ENCODE assay signal across 12 mouse cellular contexts in the genomic region with DNA sequence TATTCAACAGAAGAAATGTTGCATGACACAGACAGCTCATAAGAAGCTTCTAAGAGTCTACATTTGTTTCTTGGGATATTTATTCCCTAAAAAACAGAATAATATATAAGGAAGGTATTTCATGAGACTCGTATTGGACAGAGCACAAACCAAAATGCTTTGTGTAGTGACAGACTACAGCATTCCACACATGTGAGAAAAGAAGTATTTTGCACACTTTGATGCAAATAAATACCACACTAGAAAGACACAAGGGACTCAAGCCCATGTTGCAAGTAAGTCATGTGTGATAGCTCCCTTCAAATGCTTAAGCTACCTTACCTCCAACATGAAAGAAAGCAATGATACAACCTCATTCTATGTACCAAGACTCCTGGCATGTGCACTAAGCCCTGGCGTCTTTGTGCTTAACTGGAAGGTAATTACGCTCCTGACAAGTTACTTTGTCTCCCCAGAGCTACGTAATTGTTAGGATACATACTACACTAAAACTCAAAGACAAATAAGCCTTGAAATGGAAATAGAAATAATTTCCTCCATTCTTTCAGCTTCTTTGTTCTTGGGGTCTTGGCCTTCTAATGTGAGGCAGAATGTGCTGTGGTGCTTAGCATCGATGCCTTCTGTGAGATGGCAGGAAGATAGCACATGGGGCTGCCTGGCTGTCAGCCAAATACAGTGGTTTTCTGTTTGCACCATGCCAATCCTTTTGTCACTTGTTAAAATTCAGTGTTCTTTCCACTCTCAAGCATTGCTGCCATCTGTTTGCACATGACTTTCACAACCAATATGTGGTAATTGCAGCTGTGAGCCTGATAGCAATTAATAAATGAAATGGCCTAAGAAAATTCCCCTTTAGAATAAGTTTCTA.
DNase-seq lines count a peak whose midpoint lies in the region; ATAC-seq and TF ChIP-seq lines count a peak whose summit lies in the region.
"Had no signal": no experiment of that assay in that cellular context is flagged by ENCODE, and none has a peak within 500 bp of the region (broad histone marks: within the 10 kb centered on the region; RNA-seq: fewer than 3 reads in every experiment).

No protein-coding gene starts in this region.

- H3K79me2 ChIP-seq in heart, adult 2 months (replicated peaks; ENCODE audit: control insufficient read depth, insufficient read depth, low read length) = no peaks in the 10 kb centered on the region

- no peak overlapping the region for H3K9ac ChIP-seq in midbrain, embryonic 12.5 days (replicated peaks)
- H3K9ac ChIP-seq in midbrain, embryonic 11.5 days (ENCODE audit: low read length) = no peak overlapping the region
- no peak overlapping the region for H3K9ac ChIP-seq in forebrain, embryonic 16.5 days (replicated peaks; ENCODE audit: low read depth, low read length)
- H3K9ac ChIP-seq in heart, adult 2 months (ENCODE audit: low read depth, low read length) = no peak overlapping the region
- H3K9ac ChIP-seq: embryonic facial prominence, embryonic 13.5 days; limb, embryonic 13.5 days had no signal

- TF ChIP-seq CTCF in heart, adult 2 months (IDR thresholded peaks at IDR 0.05) = no peak

- H3K4me1 ChIP-seq in midbrain, embryonic 12.5 days = no peaks in the 10 kb centered on the region
- H3K4me1 ChIP-seq in midbrain, embryonic 11.5 days (ENCODE audit: control insufficient read depth, insufficient read depth, low read length) = no peaks in the 10 kb centered on the region
- H3K4me1 ChIP-seq in forebrain, embryonic 16.5 days (replicated peaks; ENCODE audit: control insufficient read depth, insufficient read depth, low read length) = peaks cover 6% of the 10 kb centered on the region
- H3K4me1 ChIP-seq in heart, adult 2 months (ENCODE audit: control insufficient read depth, insufficient read depth, low read length) = no peaks in the 10 kb centered on the region
- H3K4me1 ChIP-seq: embryonic facial prominence, embryonic 13.5 days; heart, embryonic 10.5 days; limb, embryonic 13.5 days had no signal

- no peak for TF ChIP-seq EP300 in heart, adult 2 months (IDR thresholded peaks at IDR 0.05; ENCODE audit: insufficient read depth, low read depth, low read length)

- no peaks in the 10 kb centered on the region for H3K9me3 ChIP-seq in midbrain, embryonic 12.5 days
- no peaks in the 10 kb centered on the region for H3K9me3 ChIP-seq in midbrain, embryonic 11.5 days (ENCODE audit: control insufficient read depth, low read length)
- H3K9me3 ChIP-seq in forebrain, embryonic 16.5 days (ENCODE audit: control insufficient read depth, low read length) = no peaks in the 10 kb centered on the region
- H3K9me3 ChIP-seq: embryonic facial prominence, embryonic 13.5 days; G1E; heart, embryonic 10.5 days; limb, embryonic 13.5 days had no signal

- intact Hi-C loops in heart, adult 2 months (cut with DNase I) = no loop called here
- intact Hi-C loops in heart, postnatal 14 days (cut with DNase I) = no loop called here

- H3K27ac ChIP-seq in midbrain, embryonic 12.5 days (replicated peaks) = no peak overlapping the region
- no peak overlapping the region for H3K27ac ChIP-seq in midbrain, embryonic 11.5 days (ENCODE audit: low read depth, low read length)
- H3K27ac ChIP-seq in forebrain, embryonic 16.5 days (ENCODE audit: low read length) = peak overlapping the region; percentile 92
- no peak overlapping the region for H3K27ac ChIP-seq in heart, adult 2 months
- H3K27ac ChIP-seq: embryonic facial prominence, embryonic 13.5 days; heart, embryonic 10.5 days; limb, embryonic 13.5 days had no signal

- no peaks in the 10 kb centered on the region for H3K36me3 ChIP-seq in midbrain, embryonic 12.5 days
- no peaks in the 10 kb centered on the region for H3K36me3 ChIP-seq in midbrain, embryonic 11.5 days (ENCODE audit: control insufficient read depth, insufficient read depth, low read length)
- no peaks in the 10 kb centered on the region for H3K36me3 ChIP-seq in forebrain, embryonic 16.5 days (ENCODE audit: control insufficient read depth, insufficient read depth)
- H3K36me3 ChIP-seq in heart, adult 2 months (ENCODE audit: control insufficient read depth, insufficient read depth, low read length) = no peaks in the 10 kb centered on the region
- H3K36me3 ChIP-seq: embryonic facial prominence, embryonic 13.5 days; G1E; heart, embryonic 10.5 days; limb, embryonic 13.5 days had no signal

- TF ChIP-seq POLR2A in heart, adult 2 months (IDR thresholded peaks at IDR 0.05; ENCODE audit: insufficient read depth, low read depth, low read length) = no peak

- H3K27me3 ChIP-seq in midbrain, embryonic 12.5 days = no peaks in the 10 kb centered on the region
- H3K27me3 ChIP-seq in midbrain, embryonic 11.5 days (ENCODE audit: control insufficient read depth, insufficient read depth, low read length) = no peaks in the 10 kb centered on the region
- no peaks in the 10 kb centered on the region for H3K27me3 ChIP-seq in forebrain, embryonic 16.5 days (replicated peaks; ENCODE audit: control insufficient read depth, insufficient read depth, low read length)
- H3K27me3 ChIP-seq in heart, adult 2 months (ENCODE audit: control insufficient read depth, insufficient read depth, low read length) = no peaks in the 10 kb centered on the region
- H3K27me3 ChIP-seq: embryonic facial prominence, embryonic 13.5 days; limb, embryonic 13.5 days had no signal

- WGBS in midbrain, embryonic 12.5 days = 68% methylated on average over 5 of the region's 5 CpGs
- WGBS in midbrain, embryonic 11.5 days = 74% methylated on average over 5 of the region's 5 CpGs
- 12% methylated on average over 5 of the region's 5 CpGs for WGBS in forebrain, embryonic 16.5 days
- 67% methylated on average over 5 of the region's 5 CpGs for WGBS in heart, adult 2 months

- H3K4me3 ChIP-seq in midbrain, embryonic 12.5 days = no peak overlapping the region
- H3K4me3 ChIP-seq in midbrain, embryonic 11.5 days (ENCODE audit: low read depth, low read length) = no peak overlapping the region
- H3K4me3 ChIP-seq in forebrain, embryonic 16.5 days (replicated peaks; ENCODE audit: low read length) = no peak overlapping the region
- H3K4me3 ChIP-seq in heart, adult 2 months = no peak overlapping the region
- H3K4me3 ChIP-seq: embryonic facial prominence, embryonic 13.5 days; heart, embryonic 10.5 days; limb, embryonic 13.5 days had no signal

- DNase-seq in midbrain, embryonic 11.5 days (ENCODE audit: low spot score, missing footprints) = no peak
- DNase-seq in layer of hippocampus, postnatal 36 days = peak; percentile 61 to 68
- peak; percentile 45 for DNase-seq in right cerebral cortex, postnatal 4 days
- DNase-seq in heart, adult 2 months = no peak
- DNase-seq in heart, postnatal 14 days = no peak

- H3K4me2 ChIP-seq in midbrain, embryonic 12.5 days (replicated peaks) = no peak overlapping the region
- H3K4me2 ChIP-seq in midbrain, embryonic 11.5 days = no peak overlapping the region
- no peak overlapping the region for H3K4me2 ChIP-seq in forebrain, embryonic 16.5 days (ENCODE audit: low read length)
- H3K4me2 ChIP-seq: embryonic facial prominence, embryonic 13.5 days; limb, embryonic 13.5 days had no signal

- peak; percentile 77; the same call in 1 of the 2 replicates for ATAC-seq in midbrain, embryonic 12.5 days (ENCODE audit: low FRiP score, low read depth)
- ATAC-seq in midbrain, embryonic 11.5 days (ENCODE audit: low FRiP score) = no peak
- peak; percentile 99 for ATAC-seq in forebrain, embryonic 16.5 days
- ATAC-seq: intestine, postnatal 0 days had no signal

Comparison
In these comparisons a context has a peak if more than half of its experiments do, and no peak if none do; other contexts are left out.
1. DNase-seq: peak in layer of hippocampus, postnatal 36 days (2 of 2) and right cerebral cortex, postnatal 4 days (single experiment); none in midbrain, embryonic 11.5 days (single experiment), heart, adult 2 months (0 of 2) and heart, postnatal 14 days (0 of 2).